ENCODE assay signal across 9 mouse cellular contexts in genomic region chr2:162682674-162683073, GRCm38 (mm10). TPM values are rescaled to one million over a fixed set of nuclear protein-coding genes. Genes with fewer than 3 reads are reported as not detected.
A peak's percentile ranks its signal among the peaks of the same experiment; 100 is the strongest.
DNase-seq lines count a peak whose midpoint lies in the region; ATAC-seq lines count a peak whose summit lies in the region.
"Had no signal": no experiment of that assay in that cellular context is flagged by ENCODE, and none has a peak within 500 bp of the region (broad histone marks: within the 10 kb centered on the region; RNA-seq: fewer than 3 reads in every experiment).

No protein-coding gene starts in this region.

- WGBS in intestine, embryonic 14.5 days: 10% methylated on average over 6 of the region's 6 CpGs
- 12% methylated on average over 6 of the region's 6 CpGs for WGBS in intestine, embryonic 16.5 days

- H3K27ac ChIP-seq in intestine, embryonic 14.5 days (ENCODE audit: low read depth): no peak overlapping the region
- H3K27ac ChIP-seq in intestine, embryonic 16.5 days (ENCODE audit: low read length): no peak overlapping the region
- H3K27ac ChIP-seq: embryonic facial prominence, embryonic 13.5 days had no signal

- no peak overlapping the region for H3K9ac ChIP-seq in intestine, embryonic 14.5 days (ENCODE audit: low read length)
- H3K9ac ChIP-seq in intestine, embryonic 16.5 days (ENCODE audit: low read depth, low read length): no peak overlapping the region
- H3K9ac ChIP-seq: embryonic facial prominence, embryonic 13.5 days had no signal

- H3K4me2 ChIP-seq in intestine, embryonic 14.5 days (ENCODE audit: low read length): no peak overlapping the region
- no peak overlapping the region for H3K4me2 ChIP-seq in intestine, embryonic 16.5 days (ENCODE audit: low read depth, low read length)
- H3K4me2 ChIP-seq: embryonic facial prominence, embryonic 13.5 days had no signal

- no peak for ATAC-seq in intestine, embryonic 14.5 days (replicated peaks; ENCODE audit: low FRiP score, low TSS enrichment, low read depth)
- no peak for ATAC-seq in intestine, embryonic 16.5 days

- no peaks in the 10 kb centered on the region for H3K27me3 ChIP-seq in intestine, embryonic 14.5 days (replicated peaks; ENCODE audit: control insufficient read depth, insufficient read depth, low read length)
- H3K27me3 ChIP-seq in intestine, embryonic 16.5 days (replicated peaks; ENCODE audit: control insufficient read depth, insufficient read depth, low read length): no peaks in the 10 kb centered on the region
- H3K27me3 ChIP-seq: embryonic facial prominence, embryonic 13.5 days had no signal

- no peaks in the 10 kb centered on the region for H3K36me3 ChIP-seq in intestine, embryonic 14.5 days (ENCODE audit: control insufficient read depth, insufficient read depth, low read length)
- H3K36me3 ChIP-seq in intestine, embryonic 16.5 days (ENCODE audit: control insufficient read depth, insufficient read depth, low read length): no peaks in the 10 kb centered on the region
- H3K36me3 ChIP-seq: embryonic facial prominence, embryonic 13.5 days had no signal

- intact Hi-C loops in left cerebral cortex, postnatal 36 days (cut with DNase I): no loop called here

- no peaks in the 10 kb centered on the region for H3K9me3 ChIP-seq in intestine, embryonic 14.5 days (ENCODE audit: control insufficient read depth, low read length)
- H3K9me3 ChIP-seq in intestine, embryonic 16.5 days (ENCODE audit: control insufficient read depth, low read length): no peaks in the 10 kb centered on the region
- H3K9me3 ChIP-seq: embryonic facial prominence, embryonic 13.5 days had no signal

- DNase-seq in intestine, embryonic 14.5 days (ENCODE audit: low spot score): peak; percentile 72
- peak; percentile 9 for DNase-seq in MN1 (ENCODE audit: low spot score)
- peak; percentile 54 for DNase-seq in cerebellum, adult 9-10 months
- peak; percentile 16 for DNase-seq in induced T-regulatory cell, adult 2 months (ENCODE audit: low read depth)
- DNase-seq in left cerebral cortex, postnatal 36 days (ENCODE audit: low spot score in 2 of 2): peak; percentile 24 to 29
- peak; percentile 76 for DNase-seq in retina, embryonic 14.5 days (ENCODE audit: low spot score)
- no peak for DNase-seq in urinary bladder, postnatal 10 days (ENCODE audit: low spot score)

- H3K4me1 ChIP-seq in intestine, embryonic 14.5 days (replicated peaks; ENCODE audit: control insufficient read depth, insufficient read depth, low read length): no peaks in the 10 kb centered on the region
- no peaks in the 10 kb centered on the region for H3K4me1 ChIP-seq in intestine, embryonic 16.5 days (ENCODE audit: control insufficient read depth, insufficient read depth, low read length)
- H3K4me1 ChIP-seq: embryonic facial prominence, embryonic 13.5 days had no signal

- H3K4me3 ChIP-seq in intestine, embryonic 14.5 days (ENCODE audit: low read depth, low read length): no peak overlapping the region
- no peak overlapping the region for H3K4me3 ChIP-seq in intestine, embryonic 16.5 days (ENCODE audit: low read length)
- H3K4me3 ChIP-seq: embryonic facial prominence, embryonic 13.5 days had no signal

RNA-seq across cellular contexts. Expression of gene Ptprt, which starts 21.7 kb away (rescaled TPM):
- polyA plus RNA-seq in intestine, embryonic 14.5 days (2014; fragmentation: Nextera tagmentation; extraction: Ambion mirVana): 0.97 and 1.4 TPM in 2 replicates
- polyA plus RNA-seq in intestine, embryonic 16.5 days (2015; fragmentation: Nextera tagmentation; extraction: Ambion mirVana): 0.84 and 1.2 TPM in 2 replicates
- 10 to 100 TPM; 97.5 to 97.9 TPM for total RNA-seq in left cerebral cortex, postnatal 36 days (2021)
